Mouse (Mus musculus) heart, embryonic 11.5 days (tissue): ENCODE measurements around the gene Grid1. TPM values are rescaled to one million over a fixed set of nuclear protein-coding genes. Genes with fewer than 3 reads are reported as not detected.

Experiments
- ATAC-seq: fragments of 200-750 bp; cut with Nextera tagmentation; replicated peaks from 2 replicates; pipeline ENCODE4 v1.8.0; 2017; ENCODE audit warnings: moderate library complexity; ENCODE audit not compliant: insufficient number of reproducible peaks, low FRiP score, low TSS enrichment
- H3K27ac ChIP-seq: fragments of 300-500 bp; sonication (generic); 2 replicates; pipeline ENCODE4 v1.5.1; 2014; ENCODE audit warnings: mild to moderate bottlenecking, low read depth, low read length
- H3K27me3 ChIP-seq: fragments of 300-500 bp; sonication (generic); 2 replicates; pipeline ENCODE4 v1.6.1; 2014; ENCODE audit warnings: mild to moderate bottlenecking, low read length, mixed read lengths; ENCODE audit not compliant: control insufficient read depth, insufficient read depth
- H3K36me3 ChIP-seq: fragments of 300-500 bp; sonication (generic); 2 replicates; pipeline ENCODE4 v1.6.1; 2014; ENCODE audit warnings: mild to moderate bottlenecking, low read length, moderate library complexity, mixed read lengths; ENCODE audit not compliant: control insufficient read depth, insufficient read depth
- H3K4me1 ChIP-seq: fragments of 300-500 bp; sonication (generic); 2 replicates; pipeline ENCODE4 v1.6.1; 2014; ENCODE audit warnings: low read length; ENCODE audit not compliant: control insufficient read depth, insufficient read depth
- H3K4me2 ChIP-seq: fragments of 300-500 bp; sonication (generic); 2 replicates; pipeline ENCODE4 v1.6.1; 2014; ENCODE audit warnings: mild to moderate bottlenecking, moderate library complexity
- H3K4me3 ChIP-seq: fragments of 300-500 bp; sonication (generic); 2 replicates; pipeline ENCODE4 v1.5.1; 2014; ENCODE audit warnings: low read depth, low read length
- H3K9ac ChIP-seq: fragments of 300-500 bp; sonication (generic); 2 replicates; pipeline ENCODE4 v1.6.1; 2014; ENCODE audit warnings: mild to moderate bottlenecking, low read depth, low read length, moderate library complexity
- H3K9me3 ChIP-seq: fragments of 300-500 bp; sonication (generic); replicated peaks from 2 replicates; pipeline ENCODE4 v1.6.1; 2016; ENCODE audit warnings: low read length; ENCODE audit not compliant: control insufficient read depth
- WGBS: fragments of 180-500 bp; shearing (Covaris S2); extraction: QIAGEN DNeasy Blood & Tissue Kit; methylation state at CpG from one replicate; pipeline ENCODE4 v1.1.7; 2014; ENCODE audit not compliant: insufficient replicate concordance; 5-methylcytosine and 5-hydroxymethylcytosine counted together
- polyA plus RNA-seq: library from polyadenylated mRNA; unstranded; fragments of >200 nt; fragmentation: Nextera tagmentation; extraction: Ambion mirVana; gene quantifications from 2 replicates; pipeline ENCODE4 v1.2.1, GENCODE M21; 2014

Grid1 gene
- polyA plus RNA-seq, 1 experiment from 2014 or later: 0.57 TPM

DNA sequence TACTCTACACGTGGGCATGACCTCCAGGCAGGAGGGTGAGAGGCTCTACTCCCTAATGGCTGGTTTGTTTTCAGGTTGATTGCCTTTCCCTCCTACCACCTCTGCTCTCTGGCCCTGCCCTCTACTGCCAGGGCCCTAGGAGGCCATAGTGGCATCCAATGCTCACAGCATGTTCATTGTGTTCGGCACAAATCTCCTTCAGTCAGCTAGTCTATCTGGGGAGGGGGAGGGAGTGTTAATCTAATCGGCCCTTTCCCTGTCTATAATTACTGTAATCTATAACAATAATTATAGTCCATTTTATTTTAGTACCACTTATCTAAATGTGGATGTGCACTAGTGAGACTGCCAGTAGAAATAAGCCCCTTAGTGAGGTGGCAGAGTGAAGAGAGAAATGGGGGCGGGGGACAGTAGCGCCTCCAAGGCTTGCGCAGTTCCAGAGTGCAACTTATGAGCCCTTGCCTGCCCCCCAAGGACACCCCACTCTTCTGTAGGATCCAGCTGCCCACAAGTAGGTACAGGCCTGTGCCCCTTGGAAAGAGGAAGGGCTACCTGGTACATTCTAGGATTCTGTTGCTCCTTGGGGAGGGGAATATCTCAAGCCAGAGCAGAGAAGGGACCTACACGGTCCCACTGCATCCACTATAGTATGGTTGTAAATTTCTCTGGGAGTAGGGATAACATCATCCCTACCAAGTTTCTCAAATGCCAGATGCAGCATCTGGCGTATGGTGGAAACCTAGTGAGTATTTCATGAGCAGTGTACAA is 545.5 kb downstream of the Grid1 start:
- Histone ChIP-seq H3K27ac (no peak overlapping the region), H3K9ac (no peak overlapping the region), H3K4me1 (no peaks in the 10 kb centered on the region), H3K4me2 (no peak overlapping the region), H3K27me3 (no peaks in the 10 kb centered on the region), H3K4me3 (no peak overlapping the region), H3K36me3 (no peaks in the 10 kb centered on the region), H3K9me3 (no peaks in the 10 kb centered on the region)
- WGBS: 70% methylated on average over 8 of the region's 8 CpGs
- no peak for ATAC-seq

DNA sequence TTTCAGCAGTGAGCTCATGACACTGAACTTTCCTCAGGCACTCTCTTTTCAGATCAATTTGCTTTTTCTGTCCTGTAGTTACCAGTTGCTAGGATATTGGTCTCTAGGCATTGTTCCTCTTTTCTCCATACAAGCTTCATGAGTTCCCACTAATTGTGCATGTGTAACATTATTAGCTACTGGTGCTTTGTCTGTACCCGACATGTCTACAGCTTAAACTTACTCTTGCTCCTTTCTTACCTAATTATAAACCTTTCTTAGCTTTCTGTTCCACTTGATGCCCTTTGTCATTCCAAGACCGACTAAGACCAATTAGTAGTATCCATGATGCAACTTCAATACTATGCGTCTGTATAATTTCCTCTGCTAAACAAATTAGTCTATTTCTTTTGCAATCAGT is 554.5 kb downstream of the Grid1 start:
- no peak overlapping the region for H3K9ac ChIP-seq
- H3K9me3 ChIP-seq: no peaks in the 10 kb centered on the region
- ATAC-seq: no peak
- H3K36me3 ChIP-seq: no peaks in the 10 kb centered on the region
- H3K27ac ChIP-seq: no peak overlapping the region
- H3K4me2 ChIP-seq: no peak overlapping the region
- no peaks in the 10 kb centered on the region for H3K4me1 ChIP-seq
- no peak overlapping the region for H3K4me3 ChIP-seq
- no peaks in the 10 kb centered on the region for H3K27me3 ChIP-seq
- WGBS: 79% methylated on average over 3 of the region's 3 CpGs

DNA sequence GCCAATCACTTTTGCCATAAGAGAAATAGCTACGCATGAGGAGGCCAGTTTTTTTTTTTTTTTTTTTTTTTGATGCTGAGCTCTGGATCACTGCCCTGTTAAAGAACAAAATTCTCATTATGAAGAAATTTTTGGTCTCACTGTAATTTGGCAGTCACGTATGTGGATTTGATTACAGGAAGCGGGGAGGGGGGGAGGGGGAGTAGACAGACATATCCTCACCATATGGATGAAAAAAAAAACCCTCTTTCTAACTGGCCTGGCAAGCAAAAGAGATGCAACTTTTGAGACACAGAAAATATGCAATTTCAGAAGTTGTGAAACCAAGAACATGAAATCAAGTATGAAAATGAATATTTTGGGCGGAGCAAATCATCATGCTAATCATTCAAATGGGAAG is 573.7 kb downstream of the Grid1 start:
- Histone ChIP-seq H3K4me2 (no peak overlapping the region), H3K4me3 (no peak overlapping the region), H3K36me3 (no peaks in the 10 kb centered on the region), H3K9me3 (no peaks in the 10 kb centered on the region), H3K9ac (no peak overlapping the region), H3K27me3 (no peaks in the 10 kb centered on the region), H3K27ac (no peak overlapping the region), H3K4me1 (no peaks in the 10 kb centered on the region)
- WGBS: 80% methylated on average over 4 of the region's 4 CpGs
- no peak for ATAC-seq

DNA sequence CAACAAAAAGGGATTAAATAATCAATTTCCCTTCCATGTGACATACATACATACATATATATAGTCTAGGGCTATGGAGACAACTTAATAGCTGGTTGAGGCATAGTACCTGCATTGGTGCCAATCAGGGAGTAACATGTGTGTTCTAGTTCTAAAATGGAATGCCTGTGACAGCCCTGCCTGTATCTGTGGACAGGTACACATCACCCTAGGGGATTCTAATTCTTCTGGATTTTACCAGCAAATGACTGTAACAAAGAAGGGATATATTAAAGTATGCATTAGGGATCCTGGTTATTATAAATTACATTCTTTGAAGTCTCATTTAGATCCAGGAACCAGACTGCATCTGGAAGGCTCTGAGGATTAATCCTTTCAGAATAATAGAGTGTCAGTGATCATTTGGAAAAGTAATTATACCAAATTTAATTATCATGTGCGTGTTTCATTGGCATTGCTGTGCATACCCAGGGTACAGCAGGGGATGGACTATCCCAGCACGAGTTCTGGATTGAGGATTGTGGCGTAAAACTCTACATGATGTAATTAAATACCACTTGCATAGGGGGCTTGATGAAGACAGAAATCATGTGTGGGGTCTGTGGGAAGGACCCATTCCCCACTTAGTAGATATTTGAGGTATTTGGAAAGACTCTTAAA is 584.5 kb downstream of the Grid1 start:
- Histone ChIP-seq H3K9ac (no peak overlapping the region), H3K4me2 (no peak overlapping the region), H3K36me3 (no peaks in the 10 kb centered on the region), H3K4me1 (no peaks in the 10 kb centered on the region), H3K4me3 (no peak overlapping the region), H3K27ac (no peak overlapping the region), H3K9me3 (no peaks in the 10 kb centered on the region), H3K27me3 (no peaks in the 10 kb centered on the region)
- 77% methylated on average over 3 of the region's 3 CpGs for WGBS
- no peak for ATAC-seq

DNA sequence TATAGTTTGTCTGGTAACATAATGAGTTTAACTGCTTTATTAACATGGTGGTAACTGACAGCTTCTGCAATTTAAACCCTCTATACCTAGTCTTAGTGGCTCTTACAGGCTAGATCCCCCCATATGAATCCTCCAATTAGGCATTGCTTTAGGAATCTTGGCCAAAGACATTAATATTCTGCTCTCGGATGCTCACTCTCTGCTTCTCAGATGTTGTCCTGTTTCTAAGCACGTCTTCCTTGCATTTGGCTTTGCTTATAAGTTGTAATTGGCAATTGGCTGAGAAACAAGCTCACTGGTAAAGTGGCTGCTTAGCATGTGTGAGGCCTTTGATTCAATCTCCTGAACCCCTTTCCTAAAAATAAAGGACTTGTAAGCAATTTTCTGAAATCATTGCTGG is 610.4 kb downstream of the Grid1 start:
- Histone ChIP-seq H3K4me1 (no peaks in the 10 kb centered on the region), H3K36me3 (no peaks in the 10 kb centered on the region), H3K9ac (no peak overlapping the region), H3K4me2 (no peak overlapping the region), H3K4me3 (no peak overlapping the region), H3K27me3 (no peaks in the 10 kb centered on the region), H3K9me3 (no peaks in the 10 kb centered on the region), H3K27ac (no peak overlapping the region)
- WGBS: 80% methylated on average over 2 of the region's 2 CpGs
- no peak for ATAC-seq

DNA sequence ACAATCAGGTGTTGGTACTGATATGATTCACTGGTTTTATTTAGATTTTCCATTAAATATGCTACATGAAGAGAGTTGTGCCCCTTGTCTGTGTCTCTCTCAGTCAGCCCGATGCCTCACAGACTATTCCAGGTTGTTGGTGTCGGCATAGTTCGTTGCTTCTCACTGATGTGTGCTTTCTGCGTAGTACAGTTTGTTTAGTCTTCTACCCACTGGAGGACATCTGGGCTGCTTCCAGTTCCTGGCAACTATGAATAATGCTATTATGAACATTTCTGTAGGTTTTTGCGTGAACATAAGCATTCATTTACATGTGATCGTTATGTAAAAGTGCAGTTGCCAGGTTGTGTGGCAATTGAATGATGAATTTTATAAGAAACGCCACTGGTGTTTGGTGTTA is 633.8 kb downstream of the Grid1 start:
- no peak overlapping the region for H3K27ac ChIP-seq
- ATAC-seq: no peak
- 80% methylated on average over 7 of the region's 7 CpGs for WGBS

DNA sequence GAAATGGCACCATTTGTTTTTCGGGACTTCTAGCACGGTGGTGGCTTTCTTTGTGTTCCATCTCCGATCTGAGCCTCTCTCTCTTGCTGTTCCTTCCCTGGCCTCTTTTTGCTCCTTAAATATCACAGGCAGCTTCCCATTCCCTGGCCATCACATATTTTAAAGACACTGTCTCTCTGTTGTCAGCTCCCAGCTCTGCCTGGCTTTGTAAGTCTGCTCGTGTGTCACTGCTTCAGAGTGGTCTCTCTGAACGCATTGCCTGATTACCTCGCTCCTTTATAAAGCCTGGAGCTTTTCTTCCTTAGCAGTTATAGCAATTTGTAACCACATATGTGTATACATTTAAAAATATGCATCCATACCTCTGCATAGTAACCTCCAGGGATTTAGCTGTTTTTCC is 648.3 kb downstream of the Grid1 start:
- Histone ChIP-seq H3K4me1 (no peaks in the 10 kb centered on the region), H3K9ac (no peak overlapping the region), H3K36me3 (no peaks in the 10 kb centered on the region), H3K4me3 (no peak overlapping the region), H3K27me3 (no peaks in the 10 kb centered on the region), H3K4me2 (no peak overlapping the region), H3K9me3 (no peaks in the 10 kb centered on the region), H3K27ac (no peak overlapping the region)
- no peak for ATAC-seq
- WGBS: 67% methylated on average over 6 of the region's 6 CpGs

More for the DNA sequence above, 633.8 kb downstream of the Grid1 start:
- no peaks in the 10 kb centered on the region for H3K4me1 ChIP-seq
- H3K36me3 ChIP-seq: no peaks in the 10 kb centered on the region
- no peak overlapping the region for H3K9ac ChIP-seq
- no peak overlapping the region for H3K4me3 ChIP-seq
- no peaks in the 10 kb centered on the region for H3K27me3 ChIP-seq
- no peaks in the 10 kb centered on the region for H3K9me3 ChIP-seq
- H3K4me2 ChIP-seq: no peak overlapping the region

DNA sequence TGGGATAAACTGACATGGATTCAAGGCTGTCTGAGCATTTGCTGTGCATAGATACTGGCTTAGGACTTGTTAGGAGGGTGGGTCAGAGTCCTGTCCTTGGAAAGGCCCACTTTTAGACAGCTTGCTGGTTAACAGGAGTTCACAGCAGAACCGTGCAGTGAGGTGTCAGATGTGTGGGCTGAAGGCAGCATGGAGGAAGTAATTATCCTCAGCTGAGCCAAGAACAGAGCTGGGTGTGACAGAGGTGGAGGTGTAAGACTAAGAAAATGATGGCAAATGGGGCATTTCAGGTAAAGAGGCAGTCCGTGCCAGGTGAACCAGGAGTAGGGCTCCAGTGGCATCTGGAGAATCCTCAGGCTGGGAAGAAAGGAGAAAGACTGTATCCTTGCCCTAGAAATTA is 666.1 kb downstream of the Grid1 start:
- no peak overlapping the region for H3K4me3 ChIP-seq
- H3K27ac ChIP-seq: no peak overlapping the region
- no peak overlapping the region for H3K9ac ChIP-seq
- no peak for ATAC-seq
- H3K27me3 ChIP-seq: no peaks in the 10 kb centered on the region
- 72% methylated on average over 2 of the region's 2 CpGs for WGBS
- H3K9me3 ChIP-seq: no peaks in the 10 kb centered on the region
- H3K36me3 ChIP-seq: no peaks in the 10 kb centered on the region
- H3K4me1 ChIP-seq: no peaks in the 10 kb centered on the region
- H3K4me2 ChIP-seq: no peak overlapping the region

DNA sequence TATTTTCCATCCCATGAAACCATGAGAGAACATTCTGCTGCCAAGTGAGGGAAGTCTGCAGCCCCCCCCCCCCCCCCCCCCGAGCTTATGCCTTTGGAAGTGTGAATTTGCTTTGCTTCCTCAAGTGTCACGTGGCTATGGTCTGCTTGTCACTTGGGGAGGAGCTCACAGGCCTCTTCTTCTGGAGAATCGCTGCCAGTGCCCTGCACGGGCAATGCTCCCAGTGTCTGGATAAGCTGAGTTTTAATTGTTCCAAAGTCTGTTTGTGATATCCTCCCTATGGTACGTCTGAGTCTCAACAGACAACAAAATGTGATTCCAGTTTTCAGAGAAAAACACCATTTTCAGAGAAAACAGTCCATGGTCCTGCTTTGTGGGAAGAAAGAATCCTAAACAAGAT is 682.4 kb downstream of the Grid1 start:
- no peak overlapping the region for H3K4me3 ChIP-seq
- no peak for ATAC-seq
- no peaks in the 10 kb centered on the region for H3K9me3 ChIP-seq
- H3K27me3 ChIP-seq: no peaks in the 10 kb centered on the region
- no peaks in the 10 kb centered on the region for H3K36me3 ChIP-seq
- H3K9ac ChIP-seq: no peak overlapping the region
- H3K27ac ChIP-seq: no peak overlapping the region
- WGBS: 45% methylated on average over 5 of the region's 5 CpGs
- no peaks in the 10 kb centered on the region for H3K4me1 ChIP-seq
- no peak overlapping the region for H3K4me2 ChIP-seq
